Mouse (Mus musculus) adipocyte (in vitro differentiated cells): Measurements from ENCODE around the gene Cpm.

Experiments used
- DNase-seq: peaks from one replicate; pipeline ENCODE4 v3.0.0-alpha.2; 2016; ENCODE audit warnings: low spot score

Cpm gene

GRCm38 (mm10) chr10:117635823-117636589, 6.7 kb downstream of the Cpm start:
- peak; percentile 92 for DNase-seq

DNA sequence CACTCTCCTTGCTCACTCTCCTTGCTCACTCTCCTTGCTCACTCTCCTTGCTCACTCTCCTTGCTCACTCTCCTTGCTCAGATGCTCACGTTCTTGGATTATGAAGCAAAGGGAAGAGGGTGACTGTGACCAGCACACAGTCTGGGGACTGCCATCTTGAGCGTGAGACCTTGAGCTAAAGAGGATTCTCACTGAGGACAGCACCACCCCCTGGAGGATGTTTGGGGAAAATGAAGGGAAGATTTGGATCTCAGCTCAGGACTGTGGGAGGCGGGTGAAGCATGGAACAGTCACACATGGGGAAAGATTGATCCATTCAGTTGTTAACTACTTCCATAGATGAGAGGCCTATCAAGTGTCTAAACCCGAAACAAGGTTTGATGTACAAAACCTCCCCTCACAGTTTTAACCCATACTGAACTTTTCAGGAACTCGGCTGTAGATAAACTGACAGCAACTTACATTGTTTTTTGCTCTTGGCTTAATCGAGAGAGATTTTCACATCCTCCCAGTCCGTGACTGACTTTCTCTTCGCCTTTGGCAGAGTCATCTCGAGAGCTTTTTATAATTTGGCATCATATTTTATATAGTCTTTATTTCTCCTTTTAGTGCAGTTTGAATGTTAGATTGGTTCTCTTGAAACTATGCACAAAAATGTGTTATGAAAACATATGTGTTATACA, 7.9 kb downstream of the Cpm start:
- peak; percentile 94 for DNase-seq

GRCm38 (mm10) chr10:117637745-117638577, 8.7 kb downstream of the Cpm start:
- peak; percentile 94 for DNase-seq

DNA sequence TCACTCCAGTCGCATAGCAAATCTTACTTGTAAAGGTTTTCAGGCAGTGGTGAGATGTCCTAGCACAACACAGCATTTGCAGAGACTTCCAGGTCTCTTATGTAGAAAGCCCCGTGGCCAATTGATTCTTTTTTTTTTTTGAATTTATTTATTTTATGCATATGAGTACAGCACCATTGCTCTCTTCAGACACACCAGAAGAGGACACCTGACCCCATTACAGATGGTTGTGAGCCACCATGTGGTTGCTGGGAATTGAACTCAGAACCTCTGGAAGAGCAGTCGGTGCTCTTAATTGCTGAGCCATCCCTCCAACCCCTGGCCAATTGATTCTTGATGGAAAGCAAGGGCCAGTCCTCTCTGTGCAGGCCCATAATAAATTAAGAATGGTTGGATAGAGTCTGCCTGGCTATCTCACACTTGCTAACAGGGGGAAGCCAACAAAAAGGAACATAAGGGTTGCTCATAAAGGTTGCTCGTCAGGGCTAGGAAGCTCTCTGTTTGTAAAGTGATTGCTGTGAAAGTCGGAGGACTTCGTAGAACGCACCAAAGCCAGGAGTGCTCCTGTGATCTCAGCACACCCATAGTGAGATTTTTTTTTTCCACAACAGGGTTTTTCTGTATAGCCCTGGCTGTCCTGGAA, 9.4 kb downstream of the Cpm start:
- peak; percentile 93 for DNase-seq

- DNase-seq, result peak; percentile 93
Measured at GRCm38 (mm10) chr10:117639221-117639599, 9.9 kb downstream of the Cpm start.

- DNase-seq, result peak; percentile 93
Measured at GRCm38 (mm10) chr10:117639899-117640594, 10.7 kb downstream of the Cpm start.

DNA sequence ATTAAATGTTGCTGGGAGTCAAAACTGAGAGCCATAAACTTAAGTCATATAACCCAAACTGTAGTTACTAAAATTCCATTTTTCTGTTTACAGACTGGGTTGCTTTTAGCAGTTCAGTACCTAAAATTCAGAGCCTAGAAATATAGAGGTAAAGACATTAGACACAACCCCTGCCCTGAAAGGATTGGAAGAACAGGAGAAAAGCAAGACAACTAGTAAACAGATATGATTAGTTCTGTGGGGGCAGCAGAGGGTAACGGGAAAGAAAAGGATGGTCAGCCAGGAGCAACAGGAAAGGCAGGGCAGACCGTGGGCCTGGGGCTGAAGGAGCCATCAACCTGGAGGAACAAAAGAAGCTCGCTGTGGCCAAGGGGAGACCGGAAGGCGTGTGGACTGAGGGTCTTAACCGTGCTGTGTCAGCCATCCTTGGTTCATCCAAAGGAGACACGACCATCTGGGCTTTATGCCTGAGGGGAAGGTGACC, 11.3 kb downstream of the Cpm start:
- DNase-seq, result peak; percentile 94

DNA sequence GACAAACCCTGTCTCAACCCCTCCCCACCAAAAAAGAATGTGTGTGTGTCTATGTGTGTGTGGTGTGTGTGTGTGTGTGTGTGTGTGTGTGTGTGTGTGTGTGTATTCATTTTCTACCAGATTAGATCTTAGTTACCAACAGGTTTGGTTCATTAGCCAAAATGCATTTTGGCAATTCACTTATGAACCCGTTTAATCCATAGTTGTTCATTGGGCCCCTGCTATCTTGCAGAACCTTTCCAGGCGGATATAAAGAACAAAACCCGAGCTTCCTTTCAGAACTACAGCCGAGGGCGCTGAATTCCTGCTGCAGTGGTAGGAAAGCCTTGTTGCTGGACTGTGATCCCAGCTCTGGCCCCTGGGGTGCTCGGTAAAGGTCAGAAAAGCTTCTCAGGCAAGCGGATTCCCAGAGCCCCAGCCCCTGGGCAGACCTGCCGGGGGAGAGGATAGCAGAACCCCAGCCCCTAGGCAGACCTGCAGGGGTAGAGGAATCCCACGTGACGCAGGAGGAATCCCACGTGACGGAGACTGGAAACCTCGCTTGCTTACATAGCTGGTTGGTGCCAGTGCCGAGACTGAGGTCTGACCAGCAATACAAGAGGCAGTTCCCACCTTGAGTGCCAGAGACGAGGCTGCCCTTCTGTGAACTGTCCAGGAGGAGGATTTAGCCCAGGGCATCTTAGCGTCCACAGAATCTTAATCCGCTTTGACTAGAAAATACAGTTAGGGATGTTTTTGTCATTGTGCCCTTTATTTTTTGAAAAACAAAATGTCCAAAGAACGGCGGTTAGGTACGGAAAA, 12.3 kb downstream of the Cpm start:
- DNase-seq, result peak; percentile 94

GRCm38 (mm10) chr10:117642201-117642450, 12.8 kb downstream of the Cpm start:
- DNase-seq, result no peak

- peak; percentile 93 for DNase-seq
Measured at GRCm38 (mm10) chr10:117642491-117643262, 13.4 kb downstream of the Cpm start.

DNA sequence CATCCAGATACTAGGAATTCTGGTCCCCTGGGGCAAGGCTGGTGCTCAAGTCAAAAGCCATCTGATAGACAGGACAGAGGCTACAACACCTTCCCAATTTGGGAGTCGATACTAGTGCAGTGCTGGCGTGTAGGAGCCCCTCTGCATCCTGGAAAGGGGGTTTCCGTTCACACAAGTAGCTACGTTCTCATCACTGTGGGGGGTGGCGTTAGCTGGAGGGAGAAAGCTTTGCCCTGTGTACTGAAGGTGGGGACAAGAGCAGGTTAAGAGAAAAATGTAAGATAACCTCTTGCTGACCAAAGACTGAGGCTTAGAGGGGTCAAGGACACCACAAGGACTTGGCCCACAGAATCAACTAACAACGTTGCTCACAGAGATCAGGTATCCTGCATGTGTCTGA, 14.0 kb downstream of the Cpm start:
- DNase-seq, result no peak

DNA sequence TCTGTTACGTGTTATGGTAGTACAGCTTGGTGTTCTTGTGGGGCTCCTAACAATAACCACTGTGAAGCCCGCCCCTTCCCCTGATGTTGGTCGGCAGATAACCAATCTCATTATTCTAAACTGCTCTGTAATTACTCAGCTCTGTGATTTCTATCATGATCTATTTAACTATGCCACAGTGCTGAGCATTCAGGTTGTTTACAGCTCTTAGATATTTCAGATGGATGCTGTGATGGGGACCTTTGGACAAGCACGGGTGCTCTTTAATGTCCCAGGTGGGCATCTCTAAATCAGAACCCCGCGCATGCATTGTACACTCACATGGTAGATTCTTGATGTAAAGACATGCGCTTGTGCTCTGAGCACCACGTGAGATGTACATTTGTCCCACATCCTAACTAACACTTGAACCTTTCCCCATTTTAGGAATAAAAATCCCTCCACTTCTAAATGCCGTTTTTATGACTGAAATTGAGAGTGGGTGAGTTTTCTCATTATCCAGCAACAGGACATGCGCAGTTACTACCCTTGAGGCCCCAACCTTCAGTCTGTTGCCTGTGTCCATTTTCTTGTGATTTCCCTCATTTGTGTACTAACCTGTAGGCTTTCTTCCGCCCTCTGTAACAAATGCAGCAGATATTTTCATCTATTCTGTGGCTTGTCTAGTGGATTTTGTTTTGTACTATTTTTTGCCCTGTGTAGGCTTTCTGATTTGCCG, 14.6 kb downstream of the Cpm start:
- peak; percentile 94 for DNase-seq

DNA sequence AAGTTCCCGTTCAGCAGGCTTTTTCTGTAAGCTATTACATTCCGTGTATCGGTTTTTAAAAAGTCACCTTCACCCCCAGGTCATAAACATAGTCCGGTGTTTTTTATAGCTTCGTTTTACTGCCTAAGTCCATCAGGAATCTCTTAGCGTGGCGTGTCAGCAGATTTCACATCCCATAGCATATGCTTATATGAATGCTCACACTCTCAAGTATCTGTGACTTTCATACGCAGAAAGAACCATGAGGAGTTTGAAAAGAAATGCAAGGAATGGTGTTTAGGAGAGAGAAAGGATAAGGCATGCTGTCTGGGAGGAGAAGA, 15.1 kb downstream of the Cpm start:
- DNase-seq, result no peak

GRCm38 (mm10) chr10:117644828-117645227, 15.5 kb downstream of the Cpm start:
- peak; percentile 94 for DNase-seq

GRCm38 (mm10) chr10:117645487-117645964, 16.2 kb downstream of the Cpm start:
- peak; percentile 93 for DNase-seq

DNA sequence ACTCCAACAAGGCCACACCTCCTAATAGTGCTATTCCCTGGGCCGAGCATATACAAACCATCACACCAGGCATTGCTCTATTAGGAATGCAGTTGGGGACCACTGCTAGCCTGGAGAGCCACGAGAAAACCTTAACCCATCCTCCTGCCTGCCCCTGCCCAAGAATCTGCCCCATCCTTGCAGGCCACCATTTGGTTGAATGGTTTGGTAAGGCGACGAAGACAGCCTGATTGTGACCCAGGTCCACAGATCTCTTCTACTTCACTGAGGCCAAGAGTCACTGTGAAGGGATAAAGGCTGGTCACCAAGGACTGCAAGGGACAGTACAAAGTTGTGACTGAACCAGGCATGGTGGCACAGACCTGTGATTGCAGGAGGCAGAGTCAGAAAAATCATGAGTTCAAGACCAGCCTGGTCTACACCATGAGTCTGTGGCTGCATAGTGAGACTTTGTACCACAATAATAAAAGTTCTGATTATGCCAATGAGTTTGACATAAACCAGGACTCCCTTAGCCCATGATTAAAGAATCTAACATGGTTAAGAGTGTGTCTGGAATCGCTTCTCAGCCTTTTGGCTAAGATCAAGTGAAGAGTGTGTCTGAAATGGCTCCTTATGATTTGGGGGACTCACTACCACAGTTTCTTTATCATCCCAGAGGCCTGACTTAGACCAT, 17.3 kb downstream of the Cpm start:
- peak; percentile 94 for DNase-seq

DNA sequence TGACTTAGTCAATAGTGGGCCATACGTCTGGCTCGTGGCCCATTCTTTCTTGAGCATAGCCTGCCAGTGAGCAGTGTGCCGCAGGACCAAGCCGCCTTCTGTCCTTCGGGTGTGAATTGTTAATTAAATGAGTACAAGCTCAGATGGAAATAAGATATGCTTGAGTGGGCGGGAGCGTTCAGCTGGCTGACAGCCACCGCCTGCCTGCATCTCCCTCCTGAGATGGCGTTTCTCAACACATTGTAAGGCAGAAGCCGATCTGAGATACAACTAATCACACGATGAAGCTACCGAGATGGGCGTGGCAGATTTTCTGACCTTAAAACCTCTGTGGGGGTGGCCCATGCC, 17.8 kb downstream of the Cpm start:
- peak; percentile 93 for DNase-seq

DNA sequence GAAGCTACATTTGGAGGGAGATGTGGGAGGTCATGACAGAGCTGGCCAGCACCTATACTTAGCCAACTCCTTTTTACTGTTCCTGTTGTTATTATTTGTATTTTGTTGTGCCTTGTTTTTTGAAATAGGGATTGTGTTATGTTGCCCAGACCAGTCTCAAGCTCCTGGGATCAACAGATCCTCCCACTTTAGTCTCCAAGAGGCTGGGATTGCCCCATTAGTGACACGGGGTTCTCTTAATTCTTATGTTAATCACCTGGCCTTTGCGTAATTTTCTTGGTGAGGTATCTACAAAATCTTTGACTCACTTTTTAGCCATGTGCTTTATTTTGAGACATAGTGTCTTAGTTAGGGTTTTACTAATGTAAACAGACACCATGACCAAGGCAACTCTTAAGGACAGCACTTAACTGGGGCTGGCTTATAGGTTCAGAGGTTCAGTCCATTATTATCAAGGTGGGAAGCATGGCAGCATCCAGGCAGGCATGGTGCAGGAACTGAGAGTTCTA, 18.7 kb downstream of the Cpm start:
- DNase-seq, result peak; percentile 93

- DNase-seq, result no peak
Measured at GRCm38 (mm10) chr10:117648643-117649042, 19.3 kb downstream of the Cpm start.
